Mouse (Mus musculus) gonadal fat pad, adult 2 months (tissue): ENCODE results near the gene Prune2. TPM values are rescaled to one million over a fixed set of nuclear protein-coding genes. Genes with fewer than 3 reads are reported as not detected.
A peak's percentile ranks its signal among the peaks of the same experiment; 100 is the strongest.

Source experiments
- DNase-seq: peaks from one replicate; pipeline ENCODE4 v3.0.0-alpha.2; 2012; ENCODE audit warnings: low read depth
- polyA plus RNA-seq: library from polyadenylated mRNA; depleted of rRNA; stranded (reverse); fragments of >200 nt; gene quantifications from 2 replicates; pipeline ENCODE4 v1.2.3, GENCODE M21; 2012

Gene Prune2
- polyA plus RNA-seq, 1 experiment: 2.9 TPM

DNA sequence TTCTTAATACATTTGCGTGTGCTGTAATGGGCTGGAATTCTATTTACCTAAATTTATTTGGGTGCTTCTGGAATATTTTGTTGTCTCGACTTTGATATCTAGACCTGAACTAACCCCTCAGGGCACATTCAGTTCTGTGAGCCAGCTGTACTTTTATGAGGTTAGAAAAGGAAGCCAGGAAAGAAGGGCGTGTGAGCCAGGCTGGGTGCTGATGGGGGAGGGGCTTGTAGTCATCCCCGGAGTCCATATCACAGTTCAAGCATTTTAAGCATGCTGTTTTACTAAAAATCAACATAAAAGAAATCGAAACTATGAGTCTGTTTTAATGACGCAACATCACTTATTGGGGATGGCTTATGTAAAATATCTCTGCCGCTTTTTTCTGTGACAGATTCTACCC, 42.0 kb downstream of the Prune2 start:
- DNase-seq: no peak

GRCm38 (mm10) chr19:17006220-17006907, 50.4 kb downstream of the Prune2 start:
- no peak for DNase-seq

GRCm38 (mm10) chr19:17011261-17011995, 55.5 kb downstream of the Prune2 start:
- peak; percentile 40 for DNase-seq

GRCm38 (mm10) chr19:17013085-17013484, 57.2 kb downstream of the Prune2 start:
- no peak for DNase-seq

GRCm38 (mm10) chr19:17014337-17015124, 58.6 kb downstream of the Prune2 start:
- DNase-seq: no peak

- DNase-seq: no peak
These were observed 68.8 kb downstream of the Prune2 start for GRCm38 (mm10) chr19:17024748-17025147.

- DNase-seq: no peak
These were observed 74.4 kb downstream of the Prune2 start for GRCm38 (mm10) chr19:17030276-17030675.

DNA sequence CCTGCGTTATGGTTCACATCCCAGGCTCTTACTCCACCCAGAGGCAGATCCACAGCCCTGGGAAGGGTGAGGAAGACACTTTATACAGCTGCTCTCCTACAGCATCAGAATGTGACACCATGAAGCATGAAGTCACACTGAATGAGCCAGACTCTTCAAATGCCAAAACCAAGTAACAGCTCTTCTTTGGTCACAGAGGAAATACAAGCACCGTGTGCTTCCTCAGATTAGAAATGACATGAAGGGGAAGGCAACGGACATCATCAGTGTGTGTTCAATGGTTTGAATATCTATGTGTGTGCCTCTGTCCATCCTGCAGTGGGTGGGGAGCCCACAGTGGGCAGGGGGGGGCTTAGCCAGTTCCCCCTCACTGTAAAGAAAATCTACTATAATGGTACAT, 76.4 kb downstream of the Prune2 start:
- DNase-seq: no peak

GRCm38 (mm10) chr19:17046961-17047360, 91.0 kb downstream of the Prune2 start:
- no peak for DNase-seq

GRCm38 (mm10) chr19:17055892-17056291, 100.0 kb downstream of the Prune2 start:
- DNase-seq: no peak

GRCm38 (mm10) chr19:17060106-17060505, 104.2 kb downstream of the Prune2 start:
- no peak for DNase-seq

GRCm38 (mm10) chr19:17064421-17064820, 108.5 kb downstream of the Prune2 start:
- DNase-seq: no peak

DNA sequence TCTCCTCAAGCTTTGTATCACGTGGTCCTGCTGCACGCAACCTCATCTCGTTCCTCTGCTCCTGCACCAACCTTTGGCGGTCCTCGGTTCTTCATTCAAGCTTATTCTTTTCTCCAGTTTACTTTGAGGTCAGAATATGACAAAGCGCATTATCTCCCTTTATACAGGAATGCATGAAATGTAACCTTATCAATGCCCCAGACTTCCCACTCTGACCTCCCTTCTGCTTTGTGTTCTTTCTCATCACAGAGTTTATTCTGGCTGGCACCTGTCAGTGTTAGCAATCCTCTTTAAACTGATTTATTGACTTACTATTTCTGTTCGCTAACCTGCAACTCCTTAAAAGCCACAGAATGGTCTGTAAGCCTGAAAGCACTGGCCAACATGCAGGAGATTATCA, 113.1 kb downstream of the Prune2 start:
- DNase-seq: no peak

DNA sequence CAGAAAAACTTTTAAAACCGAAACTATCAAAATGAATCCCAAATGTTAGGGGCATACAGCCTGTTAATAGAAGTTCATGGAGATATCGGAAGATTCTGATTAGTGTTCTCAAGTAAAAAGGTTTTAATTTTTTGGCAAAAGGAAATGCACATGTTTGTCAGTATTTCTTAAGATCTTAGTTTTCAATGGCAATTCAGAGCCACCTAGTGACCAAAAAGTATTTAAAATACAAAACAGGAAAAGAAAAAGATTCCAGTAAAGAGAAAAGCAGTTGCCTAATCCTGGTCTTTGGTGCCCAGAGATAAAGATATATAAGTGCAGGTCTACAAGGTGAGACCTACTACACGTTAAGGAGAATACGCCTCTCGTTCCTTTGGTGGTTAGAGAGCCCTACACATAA, 115.3 kb downstream of the Prune2 start:
- DNase-seq: no peak

- DNase-seq: no peak
These were observed 116.3 kb downstream of the Prune2 start for GRCm38 (mm10) chr19:17072245-17072644.

GRCm38 (mm10) chr19:17078643-17079316, 122.9 kb downstream of the Prune2 start:
- no peak for DNase-seq

GRCm38 (mm10) chr19:17081382-17081781, 125.5 kb downstream of the Prune2 start:
- no peak for DNase-seq

- no peak for DNase-seq
These were observed 138.1 kb downstream of the Prune2 start for GRCm38 (mm10) chr19:17094067-17094466.

DNA sequence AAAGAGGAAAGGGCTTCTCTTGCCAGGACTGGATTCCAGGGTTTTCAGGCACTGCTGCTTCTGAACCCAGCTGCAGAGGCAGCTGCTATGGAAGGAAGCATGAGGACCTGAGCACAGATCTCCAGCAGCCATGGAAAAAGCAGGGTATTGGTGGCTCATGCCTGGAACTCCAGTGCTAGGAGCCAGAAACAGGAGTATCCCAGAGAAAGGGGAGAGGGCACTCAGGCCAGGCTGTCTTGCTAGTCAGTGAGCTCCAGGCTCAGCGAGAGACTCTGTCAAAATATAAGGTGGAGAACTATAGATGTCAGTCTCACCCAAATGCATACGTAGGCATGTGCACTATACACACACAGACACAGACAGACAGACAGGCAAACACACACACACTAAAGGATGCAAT, 140.4 kb downstream of the Prune2 start:
- DNase-seq: no peak

GRCm38 (mm10) chr19:17097210-17097609, 141.3 kb downstream of the Prune2 start:
- DNase-seq: no peak

GRCm38 (mm10) chr19:17108782-17109181, 152.9 kb downstream of the Prune2 start:
- no peak for DNase-seq
